Mouse (Mus musculus) frontal cortex, postnatal 14 days (tissue): ENCODE results near the gene Mfap1b.
"Not testable (repeated sequence)": the region's sequence is repeated elsewhere in the genome, so short reads cannot be mapped to it uniquely, and the experiment has no call there.

ENCODE experiments used
- DNase-seq, 2 experiments: peaks; one replicate each; pipeline ENCODE4 v3.0.0; 2022; ENCODE audit warnings: low spot score in 2 of 2

The Mfap1b gene

DNA sequence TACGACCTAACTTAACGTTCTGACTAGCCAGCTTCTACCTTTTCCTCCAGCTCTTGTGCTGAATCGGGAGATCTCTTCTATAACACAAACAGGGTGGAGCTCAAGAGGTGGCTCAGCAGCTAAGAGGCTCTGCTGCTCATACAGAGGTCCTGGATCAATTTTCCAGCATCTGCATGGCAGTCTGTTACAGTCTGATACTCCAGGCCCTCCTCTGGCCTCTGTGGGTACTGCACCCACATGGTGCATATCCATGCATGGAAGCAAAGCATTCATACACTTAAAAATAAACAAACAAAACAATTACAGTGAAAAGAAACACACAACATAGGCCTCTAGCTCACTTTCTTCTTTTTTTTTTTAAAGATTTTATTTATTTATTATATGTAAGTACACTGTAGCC is 1.1 kb downstream of the Mfap1b start:
- not testable (repeated sequence) for DNase-seq

GRCm38 (mm10) chr2:121468982-121469381 is 4.9 kb downstream of the Mfap1b start:
- DNase-seq, result not testable (repeated sequence)

- DNase-seq, result no peak
Measured at GRCm38 (mm10) chr2:121460071-121460470, 13.8 kb downstream of the Mfap1b start.

DNA sequence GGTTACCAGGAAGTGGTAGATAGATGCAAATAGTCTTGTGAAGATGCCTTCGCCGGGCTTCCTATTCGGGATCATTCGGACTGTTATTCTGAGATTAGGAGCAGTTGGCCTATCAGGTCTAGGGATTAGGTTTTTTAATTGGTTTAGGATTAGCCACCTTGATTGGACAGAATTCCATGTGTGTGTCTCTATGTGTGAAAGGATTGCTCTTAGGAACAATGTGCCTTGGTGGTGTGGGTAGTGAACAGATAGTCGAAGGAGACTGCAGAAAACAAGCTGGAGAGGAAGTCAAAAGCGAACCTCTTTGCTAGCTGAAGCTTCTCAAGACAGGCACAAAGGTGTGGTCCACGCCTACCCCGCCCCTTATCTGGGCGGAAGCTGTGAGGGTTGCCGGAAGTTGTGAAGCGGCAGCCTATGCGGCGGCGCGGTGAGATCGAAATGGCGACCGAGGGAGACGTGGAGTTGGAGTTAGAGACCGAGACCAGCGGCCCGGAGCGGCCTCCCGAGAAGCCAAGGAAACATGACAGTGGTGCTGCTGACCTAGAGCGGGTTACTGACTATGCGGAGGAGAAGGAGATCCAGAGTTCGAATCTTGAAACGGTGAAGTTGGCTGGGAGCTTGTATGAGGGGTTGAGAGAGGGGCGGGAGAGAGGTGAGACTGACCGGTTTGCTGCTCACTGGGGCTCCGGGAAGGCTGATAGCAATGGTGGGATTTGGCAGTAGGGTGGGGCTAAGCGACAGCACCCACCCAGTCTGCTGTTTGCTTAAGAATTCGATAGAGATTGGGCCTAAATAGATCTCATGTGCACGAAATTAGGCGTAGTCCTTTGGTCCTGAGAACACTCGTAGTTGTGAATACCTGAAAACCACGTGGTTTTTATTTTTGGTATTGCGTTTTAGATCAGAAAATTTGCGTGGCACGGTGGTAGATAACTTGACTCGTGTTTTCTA is 16.9 kb downstream of the Mfap1b start, which contains the start of gene Serinc4:
Gene Serinc4 (minus strand): TSS at position 90 of the 951 bp plus-strand sequence.
- peak; percentile 73 to 79 for DNase-seq

GRCm38 (mm10) chr2:121455534-121455933 is 18.3 kb downstream of the Mfap1b start:
- DNase-seq, result no peak

GRCm38 (mm10) chr2:121453917-121454316 is 19.9 kb downstream of the Mfap1b start:
- no peak for DNase-seq

DNA sequence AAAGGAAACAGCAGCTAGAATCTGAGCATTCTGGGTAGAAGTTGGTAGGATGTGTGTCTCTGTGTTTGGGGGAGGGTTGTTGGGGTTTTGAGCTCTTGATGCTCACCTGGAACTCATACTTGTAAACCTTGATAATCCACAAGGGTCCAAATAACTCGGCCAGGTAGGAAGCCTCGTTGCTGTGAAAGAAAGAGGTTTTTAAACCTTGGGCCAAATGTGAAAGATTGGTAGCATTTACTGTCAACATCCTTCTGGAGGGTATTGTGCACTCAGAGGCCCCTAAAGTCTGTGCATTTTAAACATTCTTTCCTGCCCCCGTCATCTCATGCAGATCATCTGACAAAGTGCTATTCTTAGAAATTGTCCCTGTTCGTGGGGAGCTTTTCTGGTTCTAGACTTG is 20.9 kb downstream of the Mfap1b start, which contains the start of gene Hypk:
Gene Hypk (plus strand): TSS at position 301 of the 400 bp plus-strand sequence.
- no peak for DNase-seq

DNA sequence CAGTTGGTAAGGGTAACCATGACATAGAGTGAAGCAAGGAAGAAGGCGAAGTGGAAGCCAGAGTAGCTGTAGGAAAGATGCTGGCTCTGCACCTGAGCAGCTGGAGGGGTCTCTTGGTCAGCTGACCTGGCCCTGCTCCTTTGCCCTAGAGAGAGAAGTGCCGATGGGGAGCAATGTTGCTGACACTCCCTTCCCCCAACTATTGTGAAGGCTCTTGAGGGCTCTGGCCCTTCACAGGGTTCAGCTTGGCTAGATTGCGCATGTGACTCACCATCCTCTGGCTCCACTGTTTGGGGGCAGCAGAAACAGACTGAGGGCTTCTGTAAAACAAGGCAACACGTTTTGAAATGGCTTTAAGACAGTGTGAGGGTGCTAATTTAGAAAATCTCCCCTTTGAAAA is 21.5 kb downstream of the Mfap1b start:
- DNase-seq, result no peak

GRCm38 (mm10) chr2:121450093-121450492 is 23.8 kb downstream of the Mfap1b start:
- DNase-seq, result no peak

DNA sequence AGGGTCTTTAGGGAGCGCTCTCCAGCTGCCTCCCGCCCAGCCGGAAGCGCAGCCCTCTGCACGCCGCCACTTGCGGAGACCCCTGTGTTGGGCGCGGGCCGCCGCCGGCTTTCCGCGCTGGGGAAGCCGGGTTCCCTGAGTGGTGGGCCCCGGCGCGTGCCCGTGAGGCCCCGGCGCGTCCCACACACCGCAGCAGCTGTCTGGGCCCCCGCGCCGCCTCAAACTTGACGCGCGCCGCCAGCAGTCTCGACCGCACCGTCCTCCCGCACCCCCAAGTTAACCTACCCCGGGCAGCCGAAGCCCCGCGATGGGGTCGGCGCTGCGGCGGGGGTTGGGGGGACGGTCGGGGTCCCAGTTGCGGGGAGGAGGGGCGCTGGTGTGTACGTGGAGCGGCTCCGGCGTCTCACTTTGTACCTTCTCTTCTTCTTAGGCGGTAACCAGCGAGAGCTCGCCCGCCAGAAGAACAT is 24.3 kb downstream of the Mfap1b start:
- no peak for DNase-seq

GRCm38 (mm10) chr2:121448739-121449535 is 24.9 kb downstream of the Mfap1b start, which contains the start of gene Serf2:
Serf2 (plus strand) TSS chr2:121449195.
- DNase-seq, result peak; percentile 98 to 99

DNA sequence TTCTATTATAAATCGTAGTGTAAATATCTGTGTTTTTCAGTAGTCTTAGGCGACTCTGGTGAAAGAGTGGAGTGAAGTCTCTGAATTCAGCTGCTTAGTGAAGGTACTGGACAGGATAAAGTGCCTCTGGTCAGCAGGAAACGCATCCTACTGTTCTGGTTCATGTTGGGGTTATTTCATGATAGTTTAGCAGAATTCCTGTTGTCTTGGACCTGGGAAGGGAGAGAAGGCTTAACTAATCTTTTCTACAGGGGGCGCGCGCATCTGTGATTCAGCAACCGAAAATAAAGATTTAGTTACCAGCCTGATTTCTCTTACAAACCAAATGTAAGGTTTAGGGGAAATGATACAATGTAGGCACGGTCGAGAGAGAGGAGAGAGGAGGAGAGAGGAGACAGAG is 25.7 kb downstream of the Mfap1b start:
- DNase-seq, result no peak

DNA sequence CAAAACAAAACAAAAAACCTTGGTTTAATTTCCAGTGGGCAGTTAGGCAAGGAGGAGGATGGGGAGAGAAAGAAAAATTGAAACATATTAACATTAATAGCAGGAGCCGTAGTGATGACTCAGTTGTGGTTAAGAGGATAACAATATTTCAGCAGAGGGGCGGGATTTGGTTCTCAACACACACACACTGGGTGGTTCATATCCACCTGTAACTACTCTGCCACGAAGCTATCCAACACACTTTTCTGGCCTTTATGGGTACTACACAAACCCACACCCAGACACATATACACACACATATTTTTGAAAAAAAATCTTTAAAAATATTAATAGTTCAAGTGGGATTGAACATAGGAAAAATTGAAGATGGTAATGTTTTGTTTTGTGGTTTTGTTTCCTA is 26.9 kb downstream of the Mfap1b start:
- DNase-seq, result no peak

- no peak for DNase-seq
Measured at GRCm38 (mm10) chr2:121446506-121446905, 27.4 kb downstream of the Mfap1b start.

DNA sequence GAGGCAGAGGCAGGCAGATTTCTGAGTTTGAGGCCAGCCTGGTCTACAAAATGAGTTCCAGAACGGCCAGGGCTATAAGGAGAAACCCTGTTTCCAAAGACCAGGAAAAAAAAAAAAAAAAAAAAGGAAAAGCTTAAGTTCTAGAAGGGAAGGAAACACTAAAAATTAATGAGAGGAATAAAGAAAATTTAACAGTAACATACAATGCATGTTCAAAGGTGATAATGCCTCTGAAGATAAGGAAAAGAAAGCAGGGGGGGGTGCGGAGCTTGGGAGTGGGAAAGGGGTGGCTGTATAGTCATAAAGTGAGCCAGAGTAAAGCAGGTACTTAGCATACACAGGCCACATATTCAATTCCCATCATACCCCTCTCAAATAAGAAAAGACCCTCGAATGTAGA is 28.8 kb downstream of the Mfap1b start:
- no peak for DNase-seq

DNA sequence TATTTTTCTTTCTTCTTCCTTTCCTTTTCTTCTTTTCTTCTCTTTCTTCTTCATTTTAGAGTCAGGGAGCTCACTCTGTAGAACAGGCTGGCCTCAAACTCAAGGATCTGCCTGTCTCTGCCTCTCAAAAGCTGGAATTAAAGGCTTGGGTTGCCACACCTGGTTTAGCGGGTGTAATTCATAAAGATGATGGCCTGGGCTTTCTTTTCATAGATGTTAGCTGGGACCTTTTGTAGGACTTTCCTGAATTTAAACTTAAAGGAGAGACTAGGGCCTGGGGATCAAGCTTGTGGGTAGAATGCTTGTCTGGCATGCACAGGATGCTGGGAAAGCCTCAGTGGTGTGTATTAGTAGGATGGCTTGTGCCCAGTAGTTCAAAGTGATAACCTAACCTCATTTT is 29.7 kb downstream of the Mfap1b start, which contains the start of gene Ell3:
Gene Ell3 (minus strand): TSS at position 101 of the 400 bp plus-strand sequence.
- no peak for DNase-seq

DNA sequence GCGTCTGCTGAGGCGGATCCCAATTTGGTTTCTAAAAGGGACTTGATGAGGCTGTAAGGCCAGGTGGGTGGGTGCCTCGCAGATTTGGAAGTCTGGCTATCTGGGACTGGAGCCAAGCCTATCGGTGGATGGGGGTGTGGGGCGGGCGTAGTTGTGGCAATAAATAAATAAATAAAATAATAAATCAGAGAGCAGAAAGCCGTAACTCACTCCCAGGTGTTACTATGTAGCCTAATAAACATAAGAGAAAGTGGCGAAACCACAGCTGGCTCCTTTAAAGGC is 30.9 kb downstream of the Mfap1b start:
- no peak for DNase-seq

- DNase-seq, result no peak
Measured at GRCm38 (mm10) chr2:121442259-121443067, 31.4 kb downstream of the Mfap1b start.

DNA sequence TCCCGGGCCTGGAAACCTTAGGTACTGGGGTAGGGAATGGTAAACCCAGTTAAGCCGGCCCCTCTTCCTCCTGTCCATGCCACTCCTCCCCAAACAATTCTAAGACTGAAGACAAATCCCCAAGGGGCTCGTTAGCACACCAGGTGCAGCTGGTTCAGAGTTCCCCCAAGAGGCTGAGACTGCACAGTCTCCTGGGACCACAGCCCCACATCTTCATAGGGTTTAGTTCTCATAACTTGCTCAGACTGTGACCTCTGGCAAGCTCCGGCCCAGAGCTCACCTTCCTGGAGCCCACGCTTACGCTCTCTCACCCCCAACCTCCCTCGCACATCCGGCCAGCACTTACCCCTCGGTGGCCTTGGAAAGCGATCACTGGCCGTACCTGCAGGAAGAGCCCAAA is 32.1 kb downstream of the Mfap1b start:
- DNase-seq, result no peak

GRCm38 (mm10) chr2:121440834-121441605 is 32.8 kb downstream of the Mfap1b start:
- no peak for DNase-seq

DNA sequence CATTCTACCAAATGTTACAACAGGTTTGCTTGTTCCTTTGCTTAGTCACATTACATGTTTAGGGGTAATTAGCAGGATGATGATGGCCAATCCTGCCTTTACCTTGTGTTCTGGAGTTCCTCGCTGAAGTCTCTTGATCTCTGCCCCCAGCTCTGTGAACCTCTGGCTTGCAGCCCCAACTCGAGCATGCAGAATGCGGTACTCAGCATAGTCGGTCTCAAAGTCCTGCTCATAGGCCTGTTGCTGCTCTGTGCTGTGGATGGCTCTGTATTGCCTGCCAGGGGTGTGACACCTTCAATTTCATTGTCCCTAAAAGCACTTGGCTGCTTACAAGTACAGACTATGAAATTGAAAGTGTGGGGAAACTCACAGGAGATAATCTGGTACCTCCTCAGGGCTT is 34.1 kb downstream of the Mfap1b start:
- DNase-seq, result no peak
